Mouse (Mus musculus): ENCODE measurements at regions not wholly inside any gene's neighbourhood (a gene's known extent, or its start where the extent isn't known, plus 50 kb on each side); places are given as distances from the start of the nearest gene placed in this dataset.

DNA sequence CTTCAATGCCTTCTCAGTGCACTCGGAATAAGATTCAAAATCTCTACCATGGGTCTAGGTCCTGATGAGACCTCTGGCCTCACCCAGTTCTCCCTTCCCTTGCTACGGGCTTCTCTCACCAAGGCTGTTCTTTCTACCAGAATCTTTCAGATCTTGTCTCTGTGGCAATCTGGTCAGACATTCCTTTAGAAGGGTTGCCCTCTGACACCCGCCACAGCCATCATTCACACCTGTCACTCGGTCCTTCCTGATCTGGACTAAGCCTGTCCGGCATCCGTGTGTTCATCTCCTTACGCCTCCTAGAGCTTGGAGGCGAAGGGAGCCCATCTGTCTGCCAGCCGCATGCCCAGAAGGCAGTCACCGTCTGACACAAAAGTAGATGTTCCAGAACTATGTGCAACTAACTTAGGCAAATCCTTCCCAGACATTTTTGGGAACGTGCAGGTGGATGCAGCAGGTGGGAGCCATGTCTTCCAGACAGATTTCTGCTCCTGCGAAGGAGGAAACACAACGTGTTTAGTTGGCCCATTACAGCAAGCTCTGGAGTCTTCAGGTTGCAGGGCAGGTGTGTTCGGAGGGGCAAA is 77.7 kb downstream of the Fam76b start:
- DNase-seq (ENCODE audit: low spot score in 2 of 2): no peak

DNA sequence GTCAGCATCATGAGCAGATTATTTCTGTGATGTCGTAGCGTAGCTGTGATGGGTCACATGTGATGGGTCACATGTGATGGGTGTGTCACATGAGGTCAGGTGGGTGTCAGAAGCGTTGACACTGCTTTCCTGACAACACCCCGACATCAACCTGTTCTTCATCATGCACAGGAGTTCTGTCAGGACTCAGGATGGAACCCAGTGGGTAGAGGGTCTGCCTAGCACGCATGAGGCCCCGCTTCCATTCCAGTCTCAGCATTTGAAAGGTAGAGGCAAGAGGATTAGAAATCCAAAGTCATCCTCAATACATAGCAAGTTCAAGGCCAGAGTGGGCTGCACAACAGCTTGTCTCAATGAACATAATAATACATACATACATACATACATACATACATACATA is 79.2 kb downstream of the Fam76b start:
- DNase-seq (ENCODE audit: low spot score in 2 of 2): no peak

DNA sequence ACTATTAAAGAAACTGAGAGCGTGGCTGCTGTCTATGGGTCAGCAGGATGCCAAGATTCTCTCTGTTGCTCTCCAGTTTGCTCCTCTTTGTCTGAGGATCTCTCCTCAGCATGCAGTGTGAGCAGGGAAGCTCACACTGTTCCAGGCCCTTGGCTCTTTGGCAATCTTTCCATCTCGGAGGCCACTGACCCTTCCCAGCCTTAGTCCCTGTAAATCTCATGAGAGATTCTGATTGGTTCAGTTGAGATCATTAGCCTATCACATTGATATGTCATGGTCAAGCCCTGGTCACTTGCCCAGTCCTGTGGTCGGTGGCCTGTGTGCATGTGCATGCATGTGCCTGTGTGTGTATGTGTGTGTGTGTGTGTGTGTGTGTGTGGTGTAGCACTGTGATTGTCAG is 82.1 kb downstream of the Fam76b start:
- no peak for DNase-seq (ENCODE audit: low spot score in 2 of 2)

DNA sequence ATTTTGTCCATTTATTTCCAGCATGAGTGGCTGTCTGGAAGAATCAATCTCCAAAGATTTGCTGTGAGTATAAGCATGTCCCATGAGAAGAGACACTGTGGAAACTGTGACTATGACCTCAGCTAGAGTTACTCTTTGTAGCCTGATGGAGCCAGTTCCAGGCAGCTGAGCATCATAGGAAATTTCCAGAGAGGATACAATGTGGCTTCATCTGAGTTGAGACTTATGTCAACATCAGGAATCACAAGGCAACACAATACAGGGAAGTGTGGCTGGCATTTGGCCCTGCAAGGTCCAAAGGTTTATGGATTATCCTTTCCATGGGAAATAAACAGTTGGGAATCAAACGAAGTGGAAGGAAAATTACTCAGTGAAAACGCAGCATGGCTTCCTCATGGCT is 82.6 kb downstream of the Fam76b start:
- no peak for DNase-seq (ENCODE audit: low spot score in 2 of 2)

DNA sequence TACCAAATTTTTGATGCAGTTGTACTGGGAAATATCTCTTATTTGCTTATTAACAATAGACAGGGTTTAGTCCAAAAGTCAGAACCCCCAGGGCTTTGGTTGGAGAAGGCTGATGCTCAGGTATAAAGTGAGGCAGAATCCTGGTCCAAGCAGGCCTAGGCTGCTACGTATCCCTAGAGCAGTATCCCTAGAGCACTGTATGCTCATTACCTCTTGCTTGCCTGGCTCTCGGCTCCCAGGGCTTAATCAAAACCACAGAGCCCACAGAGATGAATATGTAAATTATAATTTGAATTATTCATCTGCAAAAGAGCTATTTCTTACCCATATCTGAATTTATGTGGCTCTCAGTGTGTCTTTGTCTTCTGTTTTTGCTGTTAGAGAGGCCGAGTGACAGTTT is 85.9 kb downstream of the Fam76b start:
- DNase-seq (ENCODE audit: low spot score in 2 of 2): no peak

DNA sequence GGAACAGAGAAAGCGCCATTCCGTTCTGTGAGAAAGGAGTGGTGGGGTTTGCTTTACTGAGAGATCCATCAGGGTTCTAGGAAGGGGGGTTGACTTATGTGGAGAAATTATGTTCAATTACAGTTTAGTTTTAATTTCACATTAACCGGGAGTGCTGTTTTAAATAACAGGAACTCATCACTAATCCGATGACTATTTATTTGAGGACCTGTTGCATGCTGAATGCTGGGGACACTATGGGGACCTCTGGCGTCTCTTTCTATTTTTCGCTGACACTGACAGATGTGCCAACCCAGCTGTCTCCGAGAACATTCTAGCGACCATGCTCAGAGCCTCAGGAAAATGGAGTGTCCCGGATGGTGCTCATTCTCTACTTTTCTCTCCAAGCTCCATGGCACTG is 86.6 kb downstream of the Fam76b start:
- DNase-seq (ENCODE audit: low spot score in 2 of 2): no peak

DNA sequence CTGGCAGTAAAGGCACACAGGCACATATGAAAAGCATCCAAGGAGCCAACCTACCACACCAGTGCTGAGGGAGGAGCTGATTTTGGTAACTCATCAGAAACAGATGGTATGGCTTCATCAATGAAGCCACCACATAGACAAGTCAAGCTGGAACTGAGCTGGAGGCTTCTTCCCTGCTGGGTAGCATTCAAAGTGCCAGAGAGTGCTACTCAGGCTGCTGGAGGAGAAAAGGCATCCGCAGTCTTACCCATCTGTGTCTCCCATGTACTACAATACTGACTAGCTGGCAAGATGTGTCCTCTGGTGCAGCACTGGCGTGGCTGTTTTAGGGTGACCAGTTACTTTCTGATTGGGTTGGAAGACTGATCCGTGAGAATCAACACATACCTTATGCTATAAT is 87.3 kb downstream of the Fam76b start:
- DNase-seq (ENCODE audit: low spot score in 2 of 2): no peak

DNA sequence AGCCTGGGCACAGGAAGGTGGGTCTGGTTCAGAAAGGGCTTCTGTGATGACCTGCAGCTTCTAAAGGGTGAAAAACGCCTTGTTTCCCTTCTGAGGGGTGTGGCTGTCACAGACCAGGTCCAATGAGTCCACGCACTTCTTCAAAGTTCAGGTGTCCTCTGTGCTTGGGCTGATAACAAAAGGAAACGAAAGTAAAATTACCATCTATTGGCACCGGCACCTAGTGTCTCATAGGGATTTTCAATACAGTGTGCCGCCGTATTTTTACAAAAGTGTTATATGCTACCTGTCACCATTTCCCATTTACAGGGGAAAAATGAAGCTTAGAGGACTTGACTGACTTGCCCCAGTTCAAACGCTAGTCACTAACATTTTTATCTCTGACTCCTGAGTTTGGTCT is 89.3 kb downstream of the Fam76b start:
- no peak for DNase-seq (ENCODE audit: low spot score in 2 of 2)

DNA sequence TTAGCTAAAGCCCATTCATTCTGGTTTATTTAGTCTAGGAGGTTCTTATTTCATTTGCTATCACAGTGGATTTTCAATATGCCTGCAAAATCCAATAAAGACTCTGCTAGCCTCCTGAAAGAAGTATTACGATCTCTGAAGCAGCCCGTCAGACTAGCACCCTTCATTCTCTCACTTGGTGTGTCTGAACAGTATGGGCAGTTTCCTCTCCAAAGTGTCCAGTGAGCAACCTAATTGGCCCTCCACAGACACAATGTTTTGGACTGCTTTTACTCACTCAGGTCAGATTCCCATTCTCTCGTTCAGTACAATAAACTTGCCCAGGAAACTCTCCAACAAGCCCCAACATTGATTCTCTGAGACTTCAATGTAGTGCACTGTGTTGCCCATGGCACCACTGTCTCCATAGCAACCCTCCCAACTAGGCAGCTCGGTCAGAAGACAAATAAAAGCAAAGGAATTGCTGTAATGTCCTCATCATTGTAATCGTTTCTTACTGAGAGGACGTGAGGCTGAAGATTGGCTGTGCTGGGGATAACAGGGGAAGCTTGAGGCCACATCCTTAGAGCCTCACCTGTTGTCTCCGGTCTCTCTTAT is 91.2 kb downstream of the Fam76b start:
- no peak for DNase-seq (ENCODE audit: low spot score in 2 of 2)

DNA sequence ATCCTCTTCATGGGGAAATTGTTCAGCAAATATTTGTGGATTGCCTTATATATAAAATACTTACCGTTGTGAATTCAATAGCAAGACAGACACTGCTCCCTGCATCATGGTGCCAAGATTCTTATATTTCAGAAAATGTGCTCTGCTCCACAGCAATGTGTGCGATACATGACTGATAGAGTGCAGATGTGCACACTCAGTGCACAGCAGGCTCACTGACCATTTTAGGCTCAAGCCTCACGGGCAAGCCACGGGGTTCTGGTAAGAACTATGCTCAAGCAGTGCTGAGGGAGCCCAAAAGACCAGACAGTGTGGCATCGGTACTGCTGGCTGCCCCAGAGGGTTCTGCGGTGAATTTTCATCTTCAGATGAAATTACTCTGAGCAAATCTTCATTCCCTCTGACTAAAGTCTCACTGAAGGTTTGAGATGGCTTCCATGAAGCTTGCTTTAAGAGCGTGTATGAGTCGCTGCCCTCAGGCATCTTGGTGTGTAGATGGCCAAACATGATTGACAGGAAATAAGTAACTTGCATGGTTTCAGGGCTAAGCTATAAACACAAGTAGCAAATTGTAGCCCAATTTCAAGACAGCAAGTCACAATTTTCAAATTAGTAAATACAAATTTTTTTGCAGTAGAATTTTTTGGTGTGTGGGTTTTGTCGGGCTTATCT is 92.4 kb downstream of the Fam76b start:
- no peak for DNase-seq (ENCODE audit: low spot score in 2 of 2)

DNA sequence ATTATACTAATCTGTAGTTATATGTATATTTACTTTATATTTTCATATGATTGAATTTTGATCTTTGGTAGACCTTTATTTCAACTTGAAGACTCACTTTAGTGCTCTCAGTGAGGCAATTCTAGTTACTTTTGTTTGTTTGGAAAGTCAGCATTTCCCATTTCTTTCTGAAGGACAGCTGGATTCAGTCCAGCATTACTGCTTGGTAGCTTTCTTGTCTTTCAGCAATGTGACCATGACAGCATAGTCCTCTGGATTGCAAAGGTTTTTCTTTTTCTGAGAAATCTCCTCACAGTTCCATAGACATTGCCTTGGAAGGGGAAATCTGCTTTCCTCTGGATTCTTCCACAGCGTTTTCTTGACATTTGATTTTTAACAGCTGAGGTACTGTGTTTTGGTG is 93.1 kb downstream of the Fam76b start:
- no peak for DNase-seq (ENCODE audit: low spot score in 2 of 2)

DNA sequence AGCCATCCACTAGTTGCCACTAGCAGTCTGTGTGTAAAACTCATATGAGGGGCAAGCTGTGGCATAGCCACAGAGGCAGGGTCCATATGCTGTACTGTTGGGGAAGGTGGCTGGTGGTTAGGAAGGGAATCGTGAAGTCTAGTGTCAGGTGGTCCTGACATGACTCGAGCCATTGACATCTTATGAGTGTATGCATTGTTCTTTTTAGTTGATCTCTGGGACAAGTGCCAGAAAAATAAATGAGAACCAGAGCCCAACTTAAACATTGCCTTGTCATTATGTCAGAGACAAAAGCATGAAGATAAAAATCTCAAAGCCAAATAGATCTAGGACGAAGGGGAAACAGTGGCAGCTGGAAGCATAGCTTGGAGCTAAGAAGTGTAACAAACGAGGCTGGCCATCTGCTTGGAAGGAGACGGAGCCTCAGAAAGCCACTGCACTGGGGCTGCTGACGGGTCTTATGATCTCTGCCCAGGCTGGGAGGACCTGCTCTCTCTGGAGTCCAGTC is 104.5 kb downstream of the Fam76b start:
- no peak for DNase-seq (ENCODE audit: low spot score in 2 of 2)

DNA sequence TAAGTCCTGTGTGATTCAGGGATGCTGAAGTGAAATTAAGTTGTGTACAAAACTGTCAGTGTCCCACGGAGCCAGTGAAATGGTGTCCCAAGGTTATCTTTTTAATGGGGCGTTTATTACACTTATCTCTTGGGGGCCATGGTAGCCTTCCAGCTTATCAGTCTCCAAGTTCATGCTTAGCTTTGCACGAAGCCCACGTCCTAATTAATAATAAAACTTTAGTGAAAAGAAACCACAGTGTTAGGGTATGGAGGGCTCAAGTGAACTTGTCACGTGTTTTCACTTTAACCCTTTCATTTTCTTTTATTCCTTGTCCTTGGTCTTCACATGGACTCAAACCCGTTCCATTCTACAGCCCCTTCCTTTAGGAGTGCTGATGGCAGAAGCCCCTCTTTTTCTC is 105.9 kb downstream of the Fam76b start:
- no peak for DNase-seq (ENCODE audit: low spot score in 2 of 2)

DNA sequence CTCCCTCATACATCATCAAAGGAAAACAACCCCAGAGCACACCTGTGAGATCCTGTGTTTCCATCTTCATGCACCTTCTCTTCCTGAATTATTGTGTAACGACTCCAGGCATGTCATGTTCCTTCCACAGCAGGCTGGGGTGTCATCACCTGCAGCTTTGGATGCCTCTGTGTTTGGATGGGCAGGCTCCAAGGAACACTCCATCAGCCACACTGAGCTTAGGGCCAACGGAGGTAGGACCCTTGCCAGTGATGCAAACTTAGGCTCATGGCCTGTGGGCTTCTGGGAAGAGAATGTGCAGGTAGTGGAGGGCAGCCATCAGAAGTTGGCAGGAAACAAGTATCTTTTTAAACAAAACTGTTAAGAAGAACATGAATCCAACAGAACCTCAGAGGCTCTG is 109.8 kb downstream of the Fam76b start:
- DNase-seq (ENCODE audit: low spot score in 2 of 2): no peak

DNA sequence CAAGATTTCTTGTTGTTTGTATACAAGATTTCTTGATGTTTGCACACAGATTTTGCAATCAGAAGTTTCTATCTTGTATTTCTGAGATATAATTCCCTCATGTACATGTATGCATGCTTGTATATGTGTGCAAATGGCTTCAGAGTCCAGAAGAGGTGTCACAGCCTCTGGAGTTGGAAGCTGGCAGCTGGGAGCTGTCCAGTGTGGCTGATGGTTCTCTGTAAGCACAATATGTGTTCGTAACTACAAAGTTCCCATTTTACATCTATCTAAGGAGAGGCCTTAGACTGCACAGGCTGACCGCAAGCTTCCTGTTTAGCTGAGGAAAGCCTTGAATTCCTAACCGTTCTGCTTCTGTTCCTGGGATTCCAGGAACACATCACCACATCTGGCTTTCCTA is 119.0 kb downstream of the Fam76b start:
- DNase-seq (ENCODE audit: low spot score in 2 of 2): no peak

DNA sequence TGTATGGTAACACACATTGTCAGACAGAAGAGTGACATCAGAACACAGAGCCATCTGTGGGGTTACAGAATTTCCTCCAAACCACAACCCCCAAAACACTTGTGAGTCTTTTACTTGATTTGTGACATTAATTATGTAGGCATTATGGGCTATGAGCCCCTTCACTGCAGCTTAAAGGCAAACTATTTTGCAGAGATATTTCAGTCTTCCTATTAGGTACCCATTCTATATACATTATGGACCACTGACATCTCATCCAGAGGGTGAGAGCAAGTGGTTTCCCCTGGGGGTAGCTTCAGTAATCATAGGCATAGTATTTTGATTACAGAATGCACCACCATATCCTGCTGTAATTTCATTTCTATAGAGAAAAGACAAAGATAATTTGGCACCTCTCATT is 124.6 kb downstream of the Fam76b start:
- DNase-seq (ENCODE audit: low spot score in 2 of 2): no peak

DNA sequence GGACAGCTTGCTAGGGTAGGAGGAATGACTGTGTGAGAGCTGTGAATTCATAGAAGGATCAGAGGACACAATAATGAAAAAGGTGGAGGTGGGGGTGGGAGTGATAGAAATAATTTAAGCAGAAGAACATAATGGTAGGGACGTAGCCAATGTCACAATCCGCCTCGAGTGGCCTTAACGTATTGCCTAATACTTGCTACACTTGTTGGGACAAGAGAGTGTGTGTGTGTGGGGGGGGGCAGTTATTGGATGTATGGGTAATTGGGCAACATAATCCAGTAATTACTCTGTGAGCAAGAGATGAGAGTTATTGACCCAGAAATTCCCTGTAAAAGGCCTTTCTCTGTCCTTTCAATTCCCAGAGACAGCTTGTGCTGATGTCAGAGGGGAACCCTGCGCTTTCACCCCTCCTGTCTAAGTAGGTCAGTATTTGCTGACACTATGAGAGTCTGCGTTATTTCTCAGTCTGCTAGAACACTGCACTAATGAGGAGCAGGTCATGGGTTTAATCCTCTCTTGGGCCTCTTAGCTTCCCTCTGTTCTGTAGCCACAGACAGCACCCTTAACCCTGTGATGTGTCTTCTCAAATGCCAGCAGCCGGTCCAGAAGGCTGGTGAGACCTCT is 135.7 kb downstream of the Fam76b start:
- DNase-seq (ENCODE audit: low spot score in 2 of 2): no peak

DNA sequence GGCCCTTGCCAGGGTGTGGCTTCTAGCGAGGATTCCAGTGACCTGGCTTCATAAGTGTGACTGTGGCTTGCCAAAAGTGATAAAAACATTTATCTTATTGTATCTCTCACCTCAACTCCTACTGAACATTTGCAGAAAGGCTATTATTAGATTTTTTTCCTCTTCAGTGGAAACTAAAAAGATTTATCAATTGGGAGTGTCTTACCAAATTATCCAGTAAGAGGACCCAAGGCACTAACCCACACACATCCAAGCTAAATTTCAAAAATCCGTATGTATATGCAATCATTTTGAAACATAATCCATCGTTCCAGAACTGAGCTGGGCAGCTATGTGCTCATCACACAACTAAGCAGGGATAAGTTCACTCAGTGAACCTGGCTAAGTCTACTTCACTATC is 136.3 kb downstream of the Fam76b start:
- DNase-seq (ENCODE audit: low spot score in 2 of 2): no peak

DNA sequence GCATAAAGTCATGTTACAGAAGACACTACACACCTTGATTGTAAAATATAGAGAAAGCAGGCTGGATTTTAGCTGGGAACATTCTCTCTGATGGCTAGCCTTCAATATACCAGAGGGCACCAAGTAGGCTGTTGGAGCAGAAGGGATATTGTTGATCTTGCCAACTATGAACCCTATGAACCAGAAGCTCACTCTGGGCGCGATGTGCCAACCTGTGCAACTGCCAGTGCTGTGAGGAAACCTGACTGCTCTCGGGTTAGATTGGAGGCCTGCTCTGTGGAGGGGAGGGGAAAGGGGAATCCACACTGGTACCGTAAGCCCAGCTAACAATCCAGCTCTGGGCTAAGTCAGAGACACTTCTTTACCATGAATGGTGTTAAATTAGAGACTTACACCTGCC is 136.7 kb downstream of the Fam76b start:
- DNase-seq (ENCODE audit: low spot score in 2 of 2): no peak

DNA sequence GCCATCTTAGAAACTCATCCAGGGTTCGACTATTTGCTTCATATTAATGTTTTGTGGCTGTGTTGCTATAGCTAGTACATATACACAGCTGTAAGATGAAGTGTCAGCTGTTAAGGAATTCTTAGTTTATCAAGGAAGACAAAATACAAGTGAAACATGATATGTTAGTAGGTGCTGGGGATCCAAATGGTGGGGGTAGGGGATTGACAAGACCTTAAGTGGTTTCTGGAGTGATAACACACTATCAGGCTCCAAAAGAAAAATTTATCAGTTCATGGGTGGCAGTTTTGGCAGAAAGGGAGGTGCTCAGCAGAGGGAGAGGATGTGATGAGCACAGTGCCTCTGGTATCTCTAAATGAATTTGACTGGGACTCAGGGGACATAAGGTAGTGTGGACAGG is 138.7 kb downstream of the Fam76b start:
- DNase-seq (ENCODE audit: low spot score in 2 of 2): no peak

DNA sequence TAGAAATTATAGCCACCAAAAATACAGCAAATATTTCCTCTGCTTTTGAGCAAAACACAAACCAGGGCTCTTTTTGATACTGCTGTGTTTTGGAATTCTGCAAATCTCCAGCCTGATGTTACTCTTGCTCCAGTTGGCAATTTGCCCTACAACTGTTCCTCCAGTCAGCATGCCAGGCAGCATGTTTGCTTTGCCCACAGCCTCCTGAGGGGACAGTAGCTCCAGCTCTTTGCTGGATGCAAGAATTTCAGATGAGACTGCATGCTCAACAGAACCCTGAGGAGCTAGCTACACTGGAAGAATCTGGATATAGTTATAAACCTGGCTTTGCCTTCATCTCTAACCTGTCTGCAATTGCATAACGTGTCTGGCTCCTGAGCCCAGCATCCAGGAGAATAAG is 141.7 kb downstream of the Fam76b start:
- DNase-seq (ENCODE audit: low spot score in 2 of 2): no peak

DNA sequence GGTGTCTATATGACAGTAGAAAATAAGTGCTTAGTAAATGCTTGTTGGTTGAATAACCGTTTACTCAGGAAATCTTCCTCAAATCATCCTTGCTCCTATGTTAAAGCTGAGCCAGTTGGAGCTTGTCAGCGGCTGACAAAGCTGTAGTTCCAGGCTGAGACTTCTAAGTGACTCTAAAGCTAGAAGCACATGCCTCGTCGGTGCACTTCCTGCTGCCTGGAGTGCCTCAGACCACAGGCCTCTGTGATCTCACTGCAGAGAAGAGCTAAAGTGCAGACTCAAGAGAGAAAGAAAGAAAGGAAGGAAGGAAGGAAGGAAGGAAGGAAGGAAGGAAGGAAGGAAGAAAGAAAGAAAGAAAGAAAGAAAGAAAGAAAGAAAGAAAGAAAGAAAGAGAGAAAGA is 146.1 kb downstream of the Fam76b start:
- DNase-seq (ENCODE audit: low spot score in 2 of 2): no peak

DNA sequence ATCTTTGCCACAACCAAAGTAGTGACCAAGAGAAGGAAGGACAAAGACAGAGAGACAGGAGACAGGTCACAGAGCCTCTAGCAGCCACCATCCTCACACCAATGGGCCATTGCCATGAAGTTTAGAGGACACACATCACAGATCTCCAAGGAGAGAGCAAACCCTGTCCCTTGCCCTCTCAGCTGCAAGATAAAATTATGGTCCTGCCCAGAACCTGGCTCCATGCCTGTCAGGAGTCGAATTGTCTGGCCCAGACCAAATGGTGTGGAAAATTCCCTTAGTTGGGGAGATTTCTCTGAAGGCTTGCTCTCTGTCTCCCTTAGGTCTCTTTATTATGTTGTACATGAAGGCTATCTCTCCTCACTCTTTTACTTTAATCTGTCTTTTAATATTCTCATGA is 147.4 kb downstream of the Fam76b start:
- DNase-seq (ENCODE audit: low spot score in 2 of 2): no peak
